Mouse (Mus musculus) ES-Bruce4 (cell line): ENCODE measurements around the gene Tshz2.

Source experiments
- CTCF ChIP-seq: IDR thresholded peaks from one replicate; pipeline ENCODE4 v1.8.1; 2011; ENCODE audit warnings: low read depth, low read length
- POLR2A ChIP-seq: IDR thresholded peaks from one replicate; pipeline ENCODE4 v1.8.1; 2011; ENCODE audit warnings: low read length; ENCODE audit not compliant: insufficient read depth

DNA sequence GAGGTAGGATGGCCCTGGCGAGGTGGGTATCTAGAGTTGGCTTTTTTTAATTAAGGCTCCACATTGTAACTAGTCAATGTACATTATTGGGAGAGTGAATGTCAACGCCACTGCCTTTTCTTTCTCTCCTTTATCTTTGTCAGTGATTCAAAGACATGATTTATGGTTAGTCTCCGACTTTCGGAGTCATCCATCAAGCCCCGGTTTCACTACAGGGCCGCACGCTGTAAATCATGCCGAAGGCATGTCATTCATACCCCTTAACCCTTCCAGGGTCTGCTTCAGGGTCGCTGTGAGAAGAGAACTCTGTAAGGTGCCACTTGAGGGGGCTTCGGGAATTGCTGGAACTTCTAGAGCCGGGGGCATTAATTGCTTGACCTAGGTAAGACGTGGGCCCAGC lies 199.4 kb downstream of the Tshz2 start:
- TF ChIP-seq CTCF (no peak), POLR2A (no peak)
